Mouse (Mus musculus): ENCODE measurements around the gene Crtc2. TPM values are rescaled to one million over a fixed set of nuclear protein-coding genes. Genes with fewer than 3 reads are reported as not detected.
A peak's percentile ranks its signal among the peaks of the same experiment; 100 is the strongest.

Gene Crtc2
- polyA plus RNA-seq, 1 experiment from 2014 or later: 23.7 TPM

DNA sequence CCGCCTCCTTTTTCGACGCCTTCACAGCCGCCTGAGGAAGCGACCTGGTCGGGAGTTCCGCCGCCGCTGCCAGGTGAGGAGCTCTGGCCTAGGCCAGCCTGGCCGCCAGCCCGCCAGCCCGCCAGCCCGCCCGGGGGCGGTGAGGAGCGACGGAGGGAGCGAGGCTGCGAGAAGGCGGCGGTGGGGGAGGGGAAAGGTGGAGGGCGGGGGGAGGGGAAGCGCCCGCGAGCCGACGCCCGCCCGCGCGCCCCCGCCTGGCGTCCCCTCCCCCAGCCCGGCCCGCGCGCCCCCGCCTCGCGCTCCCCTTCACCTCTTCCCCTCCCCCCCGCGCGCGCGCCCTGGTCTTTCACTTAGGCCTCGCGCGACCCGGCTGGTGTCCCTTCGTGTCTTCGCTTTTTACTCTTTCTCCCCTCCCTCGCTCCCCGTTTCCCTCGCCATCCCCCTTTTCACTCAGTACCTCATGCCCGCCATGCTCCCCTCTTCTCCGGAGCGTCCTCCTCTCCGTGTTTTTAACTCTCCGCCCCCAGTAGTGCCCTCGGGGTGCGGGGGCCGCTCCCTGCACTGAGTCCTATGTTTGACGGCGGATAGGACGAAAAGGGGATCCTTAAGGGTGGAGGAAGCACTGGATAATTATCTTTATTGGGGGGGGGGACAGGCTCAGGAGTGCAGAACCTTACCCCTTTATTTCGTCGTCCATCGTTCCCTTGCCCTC lies 39.5 kb downstream of the Crtc2 start:
- no peaks in the 10 kb centered on the region for H3K36me3 ChIP-seq
- no peaks in the 10 kb centered on the region for H3K27me3 ChIP-seq
- under 1% methylated on average over 36 of the region's 68 CpGs for WGBS
- peaks cover 46% of the 10 kb centered on the region for H3K4me1 ChIP-seq (replicated peaks)
- H3K4me2 ChIP-seq: peak overlapping the region; percentile 94
- H3K4me3 ChIP-seq: peak overlapping the region; percentile 92
- ATAC-seq (ENCODE audit: low read depth): peak; percentile 54
- H3K27ac ChIP-seq (replicated peaks): peak overlapping the region; percentile 99
- no peaks in the 10 kb centered on the region for H3K9me3 ChIP-seq
- H3K9ac ChIP-seq: peak overlapping the region; percentile 93

DNA sequence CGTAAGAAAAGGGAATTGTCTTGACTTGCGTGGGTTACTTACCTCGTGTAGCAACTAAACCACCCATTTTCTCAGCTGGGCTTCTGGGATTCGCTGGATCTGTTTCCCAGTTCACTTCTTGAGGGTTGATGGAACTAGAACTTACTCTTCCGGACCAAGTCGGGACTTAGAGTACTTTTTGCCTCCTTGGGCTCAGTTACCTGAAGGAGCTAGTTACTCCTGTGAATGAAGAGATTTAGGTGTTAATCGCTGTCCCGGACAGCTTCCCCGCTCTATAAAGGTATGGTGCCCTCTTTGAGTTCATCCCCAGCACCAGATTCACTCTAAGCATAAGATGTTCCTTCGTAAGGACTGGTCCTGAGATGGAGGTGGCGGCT lies 40.1 kb downstream of the Crtc2 start:
- H3K9ac ChIP-seq: peak overlapping the region; percentile 93
- 2% methylated on average over 11 of the region's 11 CpGs for WGBS
- H3K36me3 ChIP-seq: no peaks in the 10 kb centered on the region
- H3K9me3 ChIP-seq: no peaks in the 10 kb centered on the region
- peak overlapping the region; percentile 92 for H3K4me3 ChIP-seq
- peaks cover 46% of the 10 kb centered on the region for H3K4me1 ChIP-seq (replicated peaks)
- ATAC-seq (ENCODE audit: low read depth): no peak
- peak overlapping the region; percentile 99 for H3K27ac ChIP-seq (replicated peaks)
- peak overlapping the region; percentile 94 for H3K4me2 ChIP-seq
- H3K27me3 ChIP-seq: no peaks in the 10 kb centered on the region

DNA sequence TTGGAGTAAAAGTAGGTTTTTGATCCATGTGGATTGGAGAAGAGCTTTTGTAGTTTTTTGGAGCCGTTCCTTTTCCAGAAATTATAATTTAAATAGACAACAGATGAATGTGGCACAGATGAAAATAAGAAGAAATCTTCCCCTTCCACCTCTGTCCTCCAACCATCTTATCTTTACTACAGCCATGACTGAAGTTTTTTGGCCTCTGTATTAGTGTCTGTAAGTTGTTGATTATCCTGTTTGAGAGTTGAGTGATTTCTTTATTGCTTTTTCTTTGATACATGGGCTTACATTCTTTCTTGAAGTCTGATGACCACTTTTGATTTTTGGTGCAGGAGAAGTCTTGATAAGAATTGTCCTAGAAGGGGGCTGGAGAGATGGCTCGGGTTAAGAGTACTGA lies 40.7 kb downstream of the Crtc2 start:
- Histone ChIP-seq H3K36me3 (no peaks in the 10 kb centered on the region), H3K4me2 (peak overlapping the region; percentile 94), H3K4me1 (replicated peaks) (peaks cover 46% of the 10 kb centered on the region), H3K4me3 (peak overlapping the region; percentile 92), H3K9me3 (no peaks in the 10 kb centered on the region), H3K27ac (replicated peaks) (no peak overlapping the region), H3K9ac (peak overlapping the region; percentile 93), H3K27me3 (no peaks in the 10 kb centered on the region)
- WGBS: 82% methylated on average over 2 of the region's 2 CpGs
- no peak for ATAC-seq (ENCODE audit: low read depth)

DNA sequence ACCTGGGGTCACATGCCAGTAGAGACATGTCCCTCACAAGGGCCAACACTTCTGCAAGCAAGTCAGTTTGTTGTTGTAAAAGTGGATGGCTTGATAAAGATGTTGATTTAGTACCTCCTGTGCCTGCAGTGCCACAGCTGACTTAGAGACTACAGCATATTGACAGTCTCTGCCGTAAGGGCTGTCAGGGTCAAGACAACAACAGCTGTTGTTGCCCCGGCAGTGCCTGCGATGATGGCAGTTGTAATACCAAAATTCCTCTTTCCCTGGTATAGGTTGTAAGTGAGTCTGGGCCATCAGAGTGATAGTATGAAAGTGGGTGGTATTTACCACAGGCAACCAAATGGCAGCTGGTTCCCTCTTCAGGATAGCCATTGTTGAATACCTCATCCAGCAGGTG lies 51.8 kb downstream of the Crtc2 start:
- no peak overlapping the region for H3K4me3 ChIP-seq
- H3K36me3 ChIP-seq: no peaks in the 10 kb centered on the region
- H3K27me3 ChIP-seq: no peaks in the 10 kb centered on the region
- 68% methylated on average over 3 of the region's 3 CpGs for WGBS
- ATAC-seq (ENCODE audit: low read depth): no peak
- peaks cover 16% of the 10 kb centered on the region for H3K4me1 ChIP-seq (replicated peaks)
- H3K9ac ChIP-seq: no peak overlapping the region
- H3K9me3 ChIP-seq: no peaks in the 10 kb centered on the region
- no peak overlapping the region for H3K4me2 ChIP-seq
- H3K27ac ChIP-seq (replicated peaks): no peak overlapping the region

DNA sequence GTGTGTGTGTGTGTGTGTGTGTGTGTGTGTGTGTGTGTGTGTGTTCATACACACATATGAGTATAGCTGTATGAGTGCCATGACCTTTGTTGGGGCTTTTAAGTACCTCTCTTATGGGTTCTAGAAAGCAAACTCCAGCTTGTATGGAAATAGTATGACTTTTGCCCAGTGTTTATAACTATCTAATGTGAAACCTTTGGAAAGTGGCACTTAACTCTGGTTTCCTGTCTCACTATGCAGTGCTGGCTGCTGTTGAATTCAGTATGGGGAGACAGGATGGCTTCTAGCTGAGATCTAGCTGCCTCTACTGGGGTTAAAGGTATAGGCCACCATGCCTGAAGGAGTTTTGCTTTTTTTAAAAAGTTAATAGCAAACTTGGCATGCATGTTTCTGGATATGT lies 55.6 kb downstream of the Crtc2 start:
- H3K4me2 ChIP-seq: no peak overlapping the region
- H3K9ac ChIP-seq: no peak overlapping the region
- H3K27me3 ChIP-seq: no peaks in the 10 kb centered on the region
- ATAC-seq (ENCODE audit: low read depth): no peak
- H3K4me1 ChIP-seq (replicated peaks): peaks cover 16% of the 10 kb centered on the region
- no peaks in the 10 kb centered on the region for H3K36me3 ChIP-seq
- no peak overlapping the region for H3K4me3 ChIP-seq
- no peak overlapping the region for H3K27ac ChIP-seq (replicated peaks)
- H3K9me3 ChIP-seq: no peaks in the 10 kb centered on the region

DNA sequence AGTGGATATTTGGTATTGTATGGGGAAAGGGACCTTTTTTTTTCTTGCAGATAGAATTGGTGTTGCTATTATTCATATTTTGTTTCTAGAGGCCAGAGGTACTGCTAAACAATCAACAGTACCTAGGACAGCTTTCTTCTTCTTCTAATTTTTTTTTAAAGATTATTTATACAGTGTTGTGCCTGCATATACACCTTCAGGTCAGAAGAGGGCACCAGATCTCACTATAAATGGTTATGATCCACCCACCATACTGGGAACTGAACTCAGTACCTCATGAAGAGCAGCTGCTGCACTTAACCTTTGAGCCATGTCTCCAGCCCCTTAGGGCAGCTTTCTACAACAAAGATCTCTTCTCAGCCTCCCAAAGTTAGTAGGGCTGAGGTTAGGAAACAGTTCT lies 59.4 kb downstream of the Crtc2 start:
- Histone ChIP-seq H3K36me3 (no peaks in the 10 kb centered on the region), H3K9ac (no peak overlapping the region), H3K9me3 (no peaks in the 10 kb centered on the region), H3K27me3 (no peaks in the 10 kb centered on the region), H3K4me2 (no peak overlapping the region), H3K4me1 (replicated peaks) (no peaks in the 10 kb centered on the region; the same call in 1 of the 2 replicates), H3K27ac (replicated peaks) (no peak overlapping the region), H3K4me3 (no peak overlapping the region)
- no peak for ATAC-seq (ENCODE audit: low read depth)

Small RNA genes within 50 kb of the gene (microRNA-seq; reads per million reads assigned to microRNA genes)
- gene Mir7012: not detected

Other genes starting within 250 kb of the Crtc2 start
- 217 and 231 TPM in 2 replicates for gene 4933434E20Rik, start 202.5 kb upstream of the Crtc2 start, polyA plus RNA-seq (2015; fragmentation: Nextera tagmentation; extraction: Ambion mirVana)
- gene Ubap2l, start 201.5 kb upstream of the Crtc2 start, polyA plus RNA-seq (2015; fragmentation: Nextera tagmentation; extraction: Ambion mirVana): 148 and 170 TPM in 2 replicates
- gene Tpm3, start 181.5 kb upstream of the Crtc2 start, polyA plus RNA-seq (2015; fragmentation: Nextera tagmentation; extraction: Ambion mirVana): 373 and 399 TPM in 2 replicates
- gene Nup210l, start 150.0 kb upstream of the Crtc2 start, polyA plus RNA-seq (2015; fragmentation: Nextera tagmentation; extraction: Ambion mirVana): 0.28 and 0.29 TPM in 2 replicates
- gene Rps27, start 40.5 kb upstream of the Crtc2 start, polyA plus RNA-seq (2015; fragmentation: Nextera tagmentation; extraction: Ambion mirVana): 750 and 953 TPM in 2 replicates
- 22.9 and 24.1 TPM in 2 replicates for gene Rab13, start 40.5 kb upstream of the Crtc2 start, polyA plus RNA-seq (2015; fragmentation: Nextera tagmentation; extraction: Ambion mirVana)
- gene Jtb, start 22.6 kb upstream of the Crtc2 start, polyA plus RNA-seq (2015; fragmentation: Nextera tagmentation; extraction: Ambion mirVana): 85.9 and 90.3 TPM in 2 replicates
- 3.3 and 3.5 TPM in 2 replicates for gene Creb3l4, start 10.7 kb upstream of the Crtc2 start, polyA plus RNA-seq (2015; fragmentation: Nextera tagmentation; extraction: Ambion mirVana)
- 42.4 and 54.8 TPM in 2 replicates for gene Slc39a1, start 6.0 kb upstream of the Crtc2 start, polyA plus RNA-seq (2015; fragmentation: Nextera tagmentation; extraction: Ambion mirVana)
- 5.9 and 7.4 TPM in 2 replicates for gene Dennd4b, start 11.0 kb downstream of the Crtc2 start, polyA plus RNA-seq (2015; fragmentation: Nextera tagmentation; extraction: Ambion mirVana)
- gene Gatad2b, start 39.0 kb downstream of the Crtc2 start, polyA plus RNA-seq (2015; fragmentation: Nextera tagmentation; extraction: Ambion mirVana): 13.7 and 15.6 TPM in 2 replicates
- gene Slc27a3, start 135.8 kb downstream of the Crtc2 start, polyA plus RNA-seq (2015; fragmentation: Nextera tagmentation; extraction: Ambion mirVana): 22.9 and 24.1 TPM in 2 replicates
- gene Ints3, start 179.5 kb downstream of the Crtc2 start, polyA plus RNA-seq (2015; fragmentation: Nextera tagmentation; extraction: Ambion mirVana): 29.3 and 30.8 TPM in 2 replicates
- gene Npr1, start 211.7 kb downstream of the Crtc2 start, polyA plus RNA-seq (2015; fragmentation: Nextera tagmentation; extraction: Ambion mirVana): 3.7 and 3.9 TPM in 2 replicates
- 280 and 290 TPM in 2 replicates for gene Ilf2, start 222.0 kb downstream of the Crtc2 start, polyA plus RNA-seq (2015; fragmentation: Nextera tagmentation; extraction: Ambion mirVana)
- 98.2 and 103 TPM in 2 replicates for gene Snapin, start 236.9 kb downstream of the Crtc2 start, polyA plus RNA-seq (2015; fragmentation: Nextera tagmentation; extraction: Ambion mirVana)